Mouse (Mus musculus) skeletal muscle tissue, postnatal 0 days (tissue): ENCODE measurements around the gene Ahcyl2. TPM values are rescaled to one million over a fixed set of nuclear protein-coding genes. Genes with fewer than 3 reads are reported as not detected.

Experiments
- polyA plus RNA-seq: library from polyadenylated mRNA; unstranded; fragments of >200 nt; fragmentation: Nextera tagmentation; extraction: Ambion mirVana; gene quantifications from 2 replicates; pipeline ENCODE4 v1.2.1, GENCODE M21; 2015

Gene Ahcyl2
- polyA plus RNA-seq = 2.7 and 3.9 TPM in 2 replicates

GRCm38 (mm10) chr6:29767813-29768660 is at the start of gene Ahcyl2:
Gene Ahcyl2 (plus strand): TSS chr6:29768011.

GRCm38 (mm10) chr6:29735336-29735688 is 32.5 kb upstream of the Ahcyl2 start, which contains the start of gene Smo:
Gene Smo (plus strand): TSS chr6:29735503.

GRCm38 (mm10) chr6:29916530-29917382 is 148.9 kb downstream of the Ahcyl2 start, which contains the start of gene Strip2:
Gene Strip2 (plus strand): TSS chr6:29917012.

Other genes with a start within 250 kb of the Ahcyl2 start
- gene Irf5, start 241.4 kb upstream of the Ahcyl2 start, polyA plus RNA-seq = 3.0 and 4.6 TPM in 2 replicates
- 29.4 and 30.3 TPM in 2 replicates for gene Tnpo3, start 158.1 kb upstream of the Ahcyl2 start, polyA plus RNA-seq
- gene Tspan33, start 73.8 kb upstream of the Ahcyl2 start, polyA plus RNA-seq = 4.2 and 4.6 TPM in 2 replicates
- 10.8 and 13.4 TPM in 2 replicates for gene Smo, start 32.5 kb upstream of the Ahcyl2 start, polyA plus RNA-seq
- gene Strip2, start 149.0 kb downstream of the Ahcyl2 start, polyA plus RNA-seq = 2.6 and 3.1 TPM in 2 replicates